Mouse (Mus musculus): ENCODE results near the gene Inafm2.

DNA sequence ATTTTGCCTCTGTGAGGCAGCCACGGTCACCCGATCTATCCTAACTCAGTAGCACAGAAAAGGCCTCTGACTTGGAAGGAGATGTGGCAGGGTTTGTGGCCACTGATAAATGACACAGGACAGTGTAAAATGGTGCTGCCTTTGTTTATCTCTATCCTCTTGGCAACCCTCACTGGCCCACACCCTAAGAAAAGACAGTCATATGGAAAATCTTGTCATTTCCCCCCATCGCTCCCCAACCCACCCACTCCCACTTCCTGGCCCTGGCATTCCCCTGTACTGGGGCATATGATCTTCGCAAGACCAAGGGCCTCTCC is 7.2 kb downstream of the Inafm2 start:
- TF ChIP-seq POLR2A (IDR thresholded peaks at IDR 0.05; ENCODE audit: borderline replicate concordance, control insufficient read depth, low read depth, low read length) (no peak), CTCF (IDR thresholded peaks at IDR 0.05; ENCODE audit: control insufficient read depth, insufficient read depth, low read length) (no peak)
